Mouse (Mus musculus) cerebellum, adult 2 months (tissue): ENCODE results near the gene Runx2.

Source experiments
- CTCF ChIP-seq: fragments of 200-500 bp; IDR thresholded peaks from 2 replicates; pipeline ENCODE4 v1.5.1; 2011; ENCODE audit warnings: low read depth, mild to moderate bottlenecking, control low read depth, low read length, moderate library complexity, borderline replicate concordance; ENCODE audit not compliant: insufficient read depth
- POLR2A ChIP-seq: fragments of 200-500 bp; IDR thresholded peaks from 2 replicates; pipeline ENCODE4 v1.6.1; 2011; ENCODE audit warnings: low read length, control low read depth, borderline replicate concordance; ENCODE audit not compliant: insufficient read depth

GRCm38 (mm10) chr17:44599132-44599531, 215.5 kb downstream of the Runx2 start:
- no peak for TF ChIP-seq POLR2A
- no peak for TF ChIP-seq CTCF
